Mouse (Mus musculus) lung, embryonic 14.5 days (tissue): ENCODE results near the gene Arl2. TPM values are rescaled to one million over a fixed set of nuclear protein-coding genes. Genes with fewer than 3 reads are reported as not detected.
A peak's percentile ranks its signal among the peaks of the same experiment; 100 is the strongest.

Experiments
- ATAC-seq: fragments of 200-750 bp; cut with Nextera tagmentation; 2 replicates; pipeline ENCODE4 v1.8.0; 2017; ENCODE audit warnings: mild to moderate bottlenecking, moderate TSS enrichment, moderate library complexity; ENCODE audit not compliant: insufficient read depth
- DNase-seq: peaks from one replicate; pipeline ENCODE4 v3.0.0-alpha.2; 2015
- H3K27ac ChIP-seq: fragments of 300-500 bp; sonication (generic); 2 replicates; pipeline ENCODE4 v1.5.1; 2014; ENCODE audit warnings: low read depth, mild to moderate bottlenecking, moderate library complexity
- H3K27me3 ChIP-seq: fragments of 300-500 bp; sonication (generic); 2 replicates; pipeline ENCODE4 v1.6.1; 2014; ENCODE audit warnings: low read length, control low read depth; ENCODE audit not compliant: insufficient read depth
- H3K36me3 ChIP-seq: fragments of 300-500 bp; sonication (generic); 2 replicates; pipeline ENCODE4 v1.6.1; 2014; ENCODE audit warnings: control low read depth; ENCODE audit not compliant: insufficient read depth
- H3K4me1 ChIP-seq: fragments of 300-500 bp; sonication (generic); 2 replicates; pipeline ENCODE4 v1.6.1; 2014; ENCODE audit warnings: antibody characterized with exemption, control low read depth; ENCODE audit not compliant: insufficient read depth
- H3K4me2 ChIP-seq: fragments of 300-500 bp; sonication (generic); 2 replicates; pipeline ENCODE4 v1.6.1; 2014; ENCODE audit warnings: mild to moderate bottlenecking
- H3K4me3 ChIP-seq: fragments of 300-500 bp; sonication (generic); 2 replicates; pipeline ENCODE4 v1.5.1; 2014; ENCODE audit warnings: low read depth, low read length
- H3K9ac ChIP-seq: fragments of 300-500 bp; sonication (generic); 2 replicates; pipeline ENCODE4 v1.6.1; 2014
- H3K9me3 ChIP-seq: fragments of 300-500 bp; sonication (generic); 2 replicates; pipeline ENCODE4 v1.6.1; 2016; ENCODE audit warnings: low read depth, low read length, control low read depth
- CTCF ChIP-seq: IDR thresholded peaks from 2 replicates; pipeline ENCODE4 v1.5.1; 2016; ENCODE audit warnings: antibody characterized with exemption, low read depth
- WGBS: fragments of 180-500 bp; shearing (Covaris S2); extraction: QIAGEN DNeasy Blood & Tissue Kit; methylation state at CpG from one replicate; pipeline ENCODE4 v1.1.7; 2014; 5-methylcytosine and 5-hydroxymethylcytosine counted together
- polyA plus RNA-seq: library from polyadenylated mRNA; unstranded; fragments of >200 nt; fragmentation: Nextera tagmentation; extraction: Ambion mirVana; gene quantifications from 2 replicates; pipeline ENCODE4 v1.2.1, GENCODE M21; 2014

Gene Arl2
- polyA plus RNA-seq, 1 experiment from 2014 or later, result 89.2 TPM

DNA sequence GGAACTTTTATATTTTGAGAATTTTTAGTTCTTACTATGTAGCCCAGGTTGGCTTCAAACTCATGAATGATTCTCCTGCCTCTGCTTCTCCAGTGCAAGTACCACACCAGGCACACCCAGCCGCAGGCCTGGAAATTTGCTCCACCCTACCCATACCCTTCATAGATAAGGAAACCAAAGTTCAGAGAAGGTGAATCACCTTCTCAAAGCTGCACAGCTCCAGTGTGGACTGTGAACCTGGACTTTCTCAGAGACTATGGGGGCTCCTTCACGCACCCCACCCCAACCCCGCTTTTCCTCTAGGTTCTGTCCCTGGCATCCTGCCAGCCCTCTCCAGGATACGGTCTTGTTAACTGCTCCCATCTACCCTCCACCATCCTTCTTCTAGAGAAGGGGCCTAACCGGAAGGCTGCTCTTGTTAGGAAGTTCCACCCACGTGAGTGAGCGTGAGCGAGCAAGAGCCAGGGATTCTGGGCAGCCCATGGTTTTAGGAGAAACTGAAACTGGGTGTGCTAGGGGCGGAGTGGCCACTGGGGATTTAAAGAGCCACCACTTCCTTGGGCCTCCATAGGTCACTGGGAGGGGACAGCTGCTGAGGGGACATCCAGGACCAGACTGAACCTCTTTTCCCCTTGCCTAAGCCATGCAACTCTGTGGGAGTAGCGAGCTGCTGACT is 22.7 kb upstream of the Arl2 start:
- 52% methylated on average over 10 of the region's 10 CpGs for WGBS
- Histone ChIP-seq H3K4me3 (no peak overlapping the region), H3K4me2 (no peak overlapping the region), H3K9me3 (no peaks in the 10 kb centered on the region), H3K9ac (no peak overlapping the region), H3K27me3 (no peaks in the 10 kb centered on the region), H3K4me1 (no peaks in the 10 kb centered on the region), H3K27ac (no peak overlapping the region), H3K36me3 (no peaks in the 10 kb centered on the region)
- TF ChIP-seq CTCF, result no peak
- peak; percentile 22 for DNase-seq
- no peak for ATAC-seq

DNA sequence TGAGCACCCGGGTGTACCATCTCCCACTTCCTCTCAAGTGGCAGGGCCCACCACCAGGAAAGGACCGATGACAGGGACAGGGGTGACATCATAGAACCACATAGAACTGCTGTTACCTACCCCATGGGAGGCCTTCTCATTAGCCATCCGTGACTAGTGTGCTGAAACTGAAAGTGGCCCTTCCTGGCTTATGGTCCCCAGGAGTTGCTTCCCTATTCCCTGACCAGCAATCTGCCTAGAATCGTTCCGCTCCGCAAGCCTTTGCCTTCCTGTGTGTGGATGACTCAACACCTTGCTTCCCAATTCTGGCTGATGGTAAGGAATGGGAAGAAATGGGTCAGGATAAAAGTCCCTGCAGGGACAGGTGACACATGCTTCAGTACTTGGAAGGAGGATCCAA is 15.9 kb upstream of the Arl2 start:
- Histone ChIP-seq H3K27me3 (no peaks in the 10 kb centered on the region), H3K4me1 (no peaks in the 10 kb centered on the region), H3K9me3 (no peaks in the 10 kb centered on the region), H3K4me2 (no peak overlapping the region), H3K36me3 (no peaks in the 10 kb centered on the region), H3K9ac (no peak overlapping the region), H3K4me3 (no peak overlapping the region), H3K27ac (no peak overlapping the region)
- ATAC-seq (no peak), DNase-seq (no peak)
- no peak for TF ChIP-seq CTCF
- WGBS, result 61% methylated on average over 6 of the region's 6 CpGs

- H3K9me3 ChIP-seq, result no peaks in the 10 kb centered on the region
- H3K27ac ChIP-seq, result no peak overlapping the region
- H3K36me3 ChIP-seq, result no peaks in the 10 kb centered on the region
- DNase-seq (no peak), ATAC-seq (no peak)
- H3K27me3 ChIP-seq, result no peaks in the 10 kb centered on the region
- 55% methylated on average over 8 of the region's 8 CpGs for WGBS
- no peak overlapping the region for H3K4me2 ChIP-seq
- 0 out of 2 replicates have a peak, but pooled peaks have one; percentile 8 for TF ChIP-seq CTCF
- no peaks in the 10 kb centered on the region for H3K4me1 ChIP-seq
- peak overlapping the region; percentile 15; the same call in 1 of the 2 replicates for H3K9ac ChIP-seq
- H3K4me3 ChIP-seq, result no peak overlapping the region
Measured at GRCm38 (mm10) chr19:6156372-6156771, 15.0 kb upstream of the Arl2 start.

DNA sequence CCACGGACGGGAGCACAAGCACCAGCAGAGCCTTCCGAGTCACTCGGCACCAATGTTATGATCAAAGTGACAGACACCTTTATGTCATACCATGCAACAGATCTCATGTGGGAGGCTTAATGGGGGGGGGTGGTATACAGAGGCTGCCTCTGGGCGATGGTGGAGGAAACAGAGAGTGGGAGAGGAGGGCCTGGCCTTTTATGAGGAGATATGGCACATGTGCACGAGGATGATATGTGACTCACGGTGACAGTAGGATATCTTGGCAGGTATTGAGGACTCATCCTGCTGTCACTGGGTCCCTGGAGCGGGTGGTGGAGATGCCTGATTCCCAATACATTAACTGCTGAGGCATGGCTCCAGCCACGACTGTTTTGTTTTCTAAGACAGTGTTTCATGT is 13.8 kb upstream of the Arl2 start:
- no peaks in the 10 kb centered on the region for H3K9me3 ChIP-seq
- 66% methylated on average over 9 of the region's 9 CpGs for WGBS
- no peak for ATAC-seq

DNA sequence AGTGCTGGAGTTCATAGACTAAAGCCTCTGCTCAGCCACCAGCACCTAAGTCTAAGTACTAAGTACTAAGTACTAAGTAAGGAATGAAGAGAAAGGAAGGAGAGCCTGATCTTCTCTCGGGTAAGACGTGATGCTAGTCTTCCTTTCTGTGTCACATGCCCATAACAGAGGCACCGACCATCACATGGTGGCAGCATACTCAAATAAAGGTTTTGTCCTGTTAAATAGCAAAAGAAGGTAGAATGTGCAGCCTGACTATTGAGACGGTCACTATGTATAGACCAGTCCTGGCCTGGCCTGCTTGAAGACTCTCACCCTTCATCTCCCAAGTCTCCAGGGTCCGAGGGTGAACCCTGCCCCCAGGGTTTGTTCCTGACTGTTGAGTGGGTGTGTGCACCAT is 3.5 kb upstream of the Arl2 start:
- DNase-seq, result no peak
- Histone ChIP-seq H3K27me3 (no peaks in the 10 kb centered on the region), H3K36me3 (no peaks in the 10 kb centered on the region), H3K27ac (no peak overlapping the region), H3K4me1 (peaks cover 6% of the 10 kb centered on the region; the same call in 1 of the 2 replicates), H3K9me3 (no peaks in the 10 kb centered on the region), H3K4me3 (no peak overlapping the region), H3K4me2 (no peak overlapping the region), H3K9ac (no peak overlapping the region)
- TF ChIP-seq CTCF, result no peak
- no peak for ATAC-seq
- WGBS, result 65% methylated on average over 5 of the region's 5 CpGs

More for the DNA sequence above, 13.8 kb upstream of the Arl2 start:
- no peaks in the 10 kb centered on the region for H3K27me3 ChIP-seq
- H3K9ac ChIP-seq, result no peak overlapping the region
- H3K36me3 ChIP-seq, result no peaks in the 10 kb centered on the region
- H3K27ac ChIP-seq, result no peak overlapping the region
- DNase-seq, result no peak
- H3K4me2 ChIP-seq, result no peak overlapping the region
- H3K4me1 ChIP-seq, result no peaks in the 10 kb centered on the region
- H3K4me3 ChIP-seq, result no peak overlapping the region
- no peak for TF ChIP-seq CTCF

DNA sequence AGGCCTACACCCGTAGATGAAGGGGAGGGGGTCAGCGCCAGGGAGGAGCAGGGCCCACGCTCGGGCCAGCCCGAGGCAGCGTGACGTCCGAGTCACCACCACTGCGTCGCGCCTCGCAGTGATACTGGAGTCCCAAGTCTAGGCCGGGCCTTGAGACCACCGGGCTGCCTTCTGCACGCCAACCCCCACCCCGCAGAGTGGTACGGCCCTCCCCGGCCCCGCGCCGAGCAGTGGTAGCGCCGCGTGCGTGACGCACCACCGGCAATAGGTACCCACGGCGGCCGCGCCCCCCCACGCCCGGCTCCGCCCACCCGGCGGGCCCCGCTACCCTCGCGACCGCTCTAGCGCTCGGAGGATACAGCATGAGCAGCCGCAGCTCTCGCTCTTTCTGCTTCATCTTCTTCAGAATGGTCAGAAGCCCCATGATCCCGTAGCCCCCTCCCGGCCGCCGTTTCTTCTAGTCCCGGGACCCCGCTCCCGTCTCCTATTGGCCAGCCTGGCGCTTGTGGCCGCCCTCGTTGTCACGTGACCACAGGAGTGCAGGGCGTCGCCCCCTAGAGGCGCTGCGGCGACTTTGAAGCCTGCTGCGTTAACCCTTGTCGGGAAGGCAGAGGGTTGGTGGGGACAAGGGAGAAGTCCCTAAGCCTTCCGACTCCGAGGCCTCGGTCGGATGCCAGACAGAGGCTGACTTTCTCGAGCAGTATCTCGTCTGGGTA is 512 bp downstream of the Arl2 start, which contains the start of gene Batf2:
Batf2 (plus strand) TSS at position 306 of the 716 bp plus-strand sequence.
- Histone ChIP-seq H3K27ac (peak within 1 kb of the TSS; percentile 97), H3K9me3 (no peaks in the 10 kb centered on the region), H3K9ac (peak within 1 kb of the TSS; percentile 83), H3K4me1 (peaks cover 7% of the 10 kb centered on the region; the same call in 1 of the 2 replicates), H3K4me3 (peak within 1 kb of the TSS; percentile 74), H3K27me3 (no peaks in the 10 kb centered on the region), H3K36me3 (peaks cover 17% of the 10 kb centered on the region; the same call in 1 of the 2 replicates), H3K4me2 (peak within 1 kb of the TSS; percentile 82)
- ATAC-seq (peak; percentile 93), DNase-seq (peak; percentile 99)
- WGBS, result under 1% methylated on average over 67 of the region's 68 CpGs
- TF ChIP-seq CTCF, result peak; percentile 92

DNA sequence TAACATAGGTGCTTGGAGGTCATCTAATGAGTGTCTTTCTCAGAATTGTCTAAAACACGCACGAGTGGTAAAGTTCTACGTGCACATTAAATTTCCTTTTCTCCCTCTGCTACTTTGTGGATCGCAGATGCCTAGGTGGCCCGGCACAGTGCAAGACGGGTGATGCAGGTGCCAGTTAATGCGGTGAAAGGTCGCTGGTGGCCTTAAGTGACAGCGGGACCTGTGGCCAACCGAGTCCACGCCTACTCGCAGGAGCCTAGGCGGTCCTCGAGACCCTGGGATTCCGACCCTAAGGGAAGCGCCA is 1.0 kb downstream of the Arl2 start:
- H3K9ac ChIP-seq, result peak overlapping the region; percentile 83
- peaks cover 22% of the 10 kb centered on the region; the same call in 1 of the 2 replicates for H3K36me3 ChIP-seq
- peak overlapping the region; percentile 97 for H3K27ac ChIP-seq
- H3K4me3 ChIP-seq, result peak overlapping the region; percentile 74
- H3K9me3 ChIP-seq, result no peaks in the 10 kb centered on the region
- H3K27me3 ChIP-seq, result no peaks in the 10 kb centered on the region
- no peak for TF ChIP-seq CTCF
- peak overlapping the region; percentile 82 for H3K4me2 ChIP-seq
- DNase-seq (no peak), ATAC-seq (no peak)
- H3K4me1 ChIP-seq, result peaks cover 7% of the 10 kb centered on the region; the same call in 1 of the 2 replicates
- WGBS, result 5% methylated on average over 16 of the region's 16 CpGs
